In the genomic region with DNA sequence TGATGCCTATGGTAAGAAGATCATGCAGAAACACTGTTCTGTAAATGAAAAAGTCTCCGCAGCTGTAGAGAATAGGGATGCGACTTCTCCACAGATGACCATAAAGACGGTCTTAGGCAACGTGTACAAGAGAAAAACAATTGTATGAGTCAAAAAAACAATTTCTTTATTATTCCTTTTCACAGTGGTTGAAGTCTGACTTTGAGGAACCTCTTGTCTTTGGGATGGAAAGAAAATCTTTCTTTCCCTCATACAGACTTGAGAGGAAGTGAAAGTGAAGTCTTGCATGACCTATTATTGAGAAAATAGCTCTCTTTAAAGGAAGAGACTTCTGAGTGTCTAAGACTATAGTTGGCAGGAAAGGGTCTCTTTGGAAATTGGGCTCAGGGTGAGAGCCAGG, we compare ENCODE assay signal across 19 mouse cellular contexts.
DNase-seq lines count a peak whose midpoint lies in the region; ATAC-seq lines count a peak whose summit lies in the region.
"Had no signal": no experiment of that assay in that cellular context is flagged by ENCODE, and none has a peak within 500 bp of the region (broad histone marks: within the 10 kb centered on the region; RNA-seq: fewer than 3 reads in every experiment).

No protein-coding gene starts in this region.

- peak; percentile 87 for ATAC-seq in common myeloid progenitor, adult 5-6 weeks (replicated peaks; ENCODE audit: low read depth, poor library complexity, severe bottlenecking)
- ATAC-seq in neutrophil, adult 5-6 weeks (ENCODE audit: extremely low read depth, insufficient number of reproducible peaks, low FRiP score, poor library complexity, severe bottlenecking) = peak; percentile 84
- ATAC-seq: activated CD4-positive, CD25-positive, alpha-beta regulatory T cell, adult 4 months; forebrain, embryonic 15.5 days; hindbrain, embryonic 16.5 days; intestine, embryonic 15.5 days; midbrain, embryonic 15.5 days had no signal

- peak; percentile 24 for DNase-seq in lung, postnatal 25 days (ENCODE audit: low spot score)
- DNase-seq in lung, postnatal 10 days = no peak
- DNase-seq in B cell, adult 2 months = peak; percentile 37 to 41
- DNase-seq in right cerebral cortex, postnatal 10 days (ENCODE audit: low spot score in 2 of 2) = no peak
- DNase-seq in embryo, embryonic 9.5 days (ENCODE audit: extremely low spot score) = no peak
- DNase-seq: adrenal gland, postnatal 10 days; cerebellum, adult 8-10 months; cerebellum, postnatal 36 days; kidney, adult 9 months; kidney, postnatal 14 days; right cerebral cortex, postnatal 14 days; spleen, adult 18-20 months had no signal

Comparison
In these comparisons a context has a peak if more than half of its experiments do, and no peak if none do; other contexts are left out.
1. DNase-seq: peak in lung, postnatal 25 days (single experiment) and B cell, adult 2 months (2 of 2); none in lung, postnatal 10 days (single experiment), right cerebral cortex, postnatal 10 days (0 of 2) and embryo, embryonic 9.5 days (single experiment).